Mouse (Mus musculus): ENCODE measurements around the gene Emc6. TPM values are rescaled to one million over a fixed set of nuclear protein-coding genes. Genes with fewer than 3 reads are reported as not detected.

Emc6 gene
- polyA plus RNA-seq, 1 experiment from 2014 or later = 132 TPM

DNA sequence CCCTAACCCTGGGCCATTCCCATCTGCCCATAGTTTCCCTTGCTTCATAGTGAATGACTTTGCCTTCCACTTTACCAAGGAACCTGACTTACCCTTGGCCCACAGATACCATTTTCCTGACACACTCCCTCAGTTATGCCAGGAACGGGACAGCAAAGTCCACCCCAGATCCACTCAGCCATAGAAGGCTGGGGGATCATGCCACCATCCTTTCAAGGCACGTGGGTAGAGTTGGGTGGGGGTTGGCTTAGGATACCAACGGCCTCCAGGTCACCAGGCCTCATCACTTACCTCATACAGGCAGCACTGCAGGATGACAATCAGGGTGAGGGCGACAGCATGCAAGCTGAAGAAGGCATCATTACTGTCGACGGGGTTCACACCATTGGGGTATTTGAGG, 10.4 kb upstream of the Emc6 start:
- Histone ChIP-seq H3K9ac (ENCODE audit: low read length) (no peak overlapping the region), H3K4me1 (replicated peaks; ENCODE audit: control insufficient read depth, insufficient read depth) (no peaks in the 10 kb centered on the region), H3K9me3 (ENCODE audit: control insufficient read depth, low read length) (no peaks in the 10 kb centered on the region), H3K4me3 (ENCODE audit: low read depth, low read length) (no peak overlapping the region), H3K27ac (replicated peaks) (no peak overlapping the region), H3K27me3 (ENCODE audit: control insufficient read depth, insufficient read depth, low read length) (no peaks in the 10 kb centered on the region), H3K36me3 (ENCODE audit: control insufficient read depth, insufficient read depth, low read length) (peaks cover 17% of the 10 kb centered on the region), H3K4me2 (replicated peaks; ENCODE audit: low read depth) (no peak overlapping the region)
- no peak for DNase-seq (ENCODE audit: low spot score)
- 85% methylated on average over 6 of the region's 6 CpGs for WGBS
- ATAC-seq (ENCODE audit: low FRiP score, low TSS enrichment) = peak; percentile 4; the same call in 1 of the 2 replicates
- TF ChIP-seq CTCF (IDR thresholded peaks at IDR 0.05; ENCODE audit: low read depth) (no peak), EP300 (optimal IDR thresholded peaks at IDR 0.05) (no peak)

DNA sequence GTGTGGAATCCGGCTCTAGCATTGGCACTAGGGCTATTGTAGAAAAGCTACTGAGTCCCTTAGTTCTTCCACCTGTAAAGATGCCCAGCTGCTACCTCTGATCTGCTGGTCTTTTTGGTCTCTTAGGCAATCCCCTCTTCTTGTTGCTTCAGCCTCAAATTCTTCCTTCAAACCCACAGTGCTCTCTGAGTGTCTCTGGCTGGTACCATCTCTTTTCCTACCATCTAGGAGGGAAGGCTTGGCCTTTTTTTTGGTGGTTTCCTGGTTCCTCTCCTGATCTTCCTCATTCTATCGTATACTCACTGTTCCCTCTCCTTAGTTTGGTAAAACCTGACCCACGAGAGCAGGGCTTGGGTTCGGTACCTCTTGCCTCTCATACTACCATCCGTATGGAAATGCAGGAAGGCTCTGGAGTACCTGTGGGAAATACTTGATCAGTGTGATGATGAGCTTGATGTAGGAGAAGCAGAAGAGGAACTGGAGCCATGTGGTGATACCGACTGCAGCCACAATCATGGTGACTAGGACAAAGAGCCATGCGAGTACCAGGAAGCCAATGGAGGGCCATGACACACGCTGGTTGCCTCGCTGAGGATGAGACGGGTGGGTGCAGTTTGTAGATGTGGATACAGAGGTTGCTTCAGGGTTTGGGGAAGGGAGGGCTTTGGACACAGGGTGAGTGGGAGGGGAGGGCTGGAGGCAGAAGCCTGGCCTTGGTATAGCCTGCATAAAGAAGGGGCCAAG, 9.2 kb upstream of the Emc6 start:
- Histone ChIP-seq H3K4me1 (replicated peaks; ENCODE audit: control insufficient read depth, insufficient read depth) (no peaks in the 10 kb centered on the region), H3K9ac (ENCODE audit: low read length) (no peak overlapping the region), H3K36me3 (ENCODE audit: control insufficient read depth, insufficient read depth, low read length) (peaks cover 16% of the 10 kb centered on the region), H3K27me3 (ENCODE audit: control insufficient read depth, insufficient read depth, low read length) (no peaks in the 10 kb centered on the region), H3K4me3 (ENCODE audit: low read depth, low read length) (no peak overlapping the region), H3K9me3 (ENCODE audit: control insufficient read depth, low read length) (no peaks in the 10 kb centered on the region), H3K4me2 (replicated peaks; ENCODE audit: low read depth) (no peak overlapping the region), H3K27ac (replicated peaks) (no peak overlapping the region)
- no peak for TF ChIP-seq CTCF (IDR thresholded peaks at IDR 0.05; ENCODE audit: low read depth)
- no peak for TF ChIP-seq EP300 (optimal IDR thresholded peaks at IDR 0.05)
- ATAC-seq (ENCODE audit: low FRiP score, low TSS enrichment) = no peak
- DNase-seq (ENCODE audit: low spot score) = no peak
- 83% methylated on average over 10 of the region's 10 CpGs for WGBS

DNA sequence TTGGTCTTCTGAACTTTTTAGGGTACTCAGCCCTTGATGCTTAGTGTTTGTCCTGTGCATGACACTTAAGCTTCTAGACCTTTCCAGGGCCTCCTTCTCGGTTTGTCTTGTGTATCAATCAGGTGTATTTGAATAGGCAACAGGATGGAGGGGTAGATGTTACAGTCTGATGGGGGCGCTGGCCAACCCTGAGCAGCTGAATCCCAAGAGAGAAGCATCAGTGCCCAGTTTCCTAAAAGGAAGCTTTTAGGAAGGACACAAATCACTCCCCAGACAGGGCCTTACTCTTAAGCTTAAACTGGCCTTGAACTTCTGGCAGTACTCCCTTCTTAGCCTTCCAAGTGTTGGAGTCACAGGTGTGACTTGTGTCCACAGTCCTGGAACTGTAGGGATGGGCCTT, 1.1 kb upstream of the Emc6 start:
- Histone ChIP-seq H3K4me1 (replicated peaks; ENCODE audit: control insufficient read depth, insufficient read depth) (0 out of 2 replicates have a peak, but pooled peaks cover 3% of the 10 kb centered on the region), H3K4me2 (replicated peaks; ENCODE audit: low read depth) (peak overlapping the region; percentile 53), H3K4me3 (ENCODE audit: low read depth, low read length) (peak overlapping the region; percentile 93), H3K9ac (ENCODE audit: low read length) (peak overlapping the region; percentile 89), H3K27ac (replicated peaks) (peak overlapping the region; percentile 99), H3K27me3 (ENCODE audit: control insufficient read depth, insufficient read depth, low read length) (no peaks in the 10 kb centered on the region), H3K36me3 (ENCODE audit: control insufficient read depth, insufficient read depth, low read length) (peaks cover 5% of the 10 kb centered on the region; the same call in 1 of the 2 replicates), H3K9me3 (ENCODE audit: control insufficient read depth, low read length) (no peaks in the 10 kb centered on the region)
- peak; percentile 21; the same call in 1 of the 2 replicates for ATAC-seq (ENCODE audit: low FRiP score, low TSS enrichment)
- TF ChIP-seq CTCF (IDR thresholded peaks at IDR 0.05; ENCODE audit: low read depth) (peak; percentile 37), EP300 (optimal IDR thresholded peaks at IDR 0.05) (no peak)
- peak; percentile 33 for DNase-seq (ENCODE audit: low spot score)
- WGBS = 0% methylated on average over 2 of the region's 2 CpGs

DNA sequence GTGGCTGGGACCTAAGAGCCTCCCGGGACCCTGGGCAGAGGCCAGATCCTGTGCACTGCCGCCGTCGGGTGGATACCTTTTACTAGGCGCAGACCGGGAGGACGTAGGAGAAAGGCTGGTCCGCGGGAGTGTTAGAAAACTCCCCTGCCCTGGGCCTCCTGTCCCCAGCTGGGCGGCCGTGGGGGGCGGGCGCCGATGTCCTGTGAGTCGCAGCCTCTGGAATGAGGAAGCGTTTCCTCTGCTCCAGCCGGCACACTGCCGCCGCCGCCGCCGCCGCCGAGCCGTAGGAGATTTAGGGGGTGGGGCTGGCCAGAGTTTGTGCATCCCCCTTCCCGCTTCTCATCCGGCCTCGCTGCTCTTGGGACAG, 655 bp upstream of the Emc6 start:
- no peaks in the 10 kb centered on the region for H3K27me3 ChIP-seq (ENCODE audit: control insufficient read depth, insufficient read depth, low read length)
- no peaks in the 10 kb centered on the region for H3K9me3 ChIP-seq (ENCODE audit: control insufficient read depth, low read length)
- peak overlapping the region; percentile 53 for H3K4me2 ChIP-seq (replicated peaks; ENCODE audit: low read depth)
- peaks cover 6% of the 10 kb centered on the region; the same call in 1 of the 2 replicates for H3K4me1 ChIP-seq (replicated peaks; ENCODE audit: control insufficient read depth, insufficient read depth)
- TF ChIP-seq EP300 (optimal IDR thresholded peaks at IDR 0.05) = no peak
- TF ChIP-seq CTCF (IDR thresholded peaks at IDR 0.05; ENCODE audit: low read depth) = no peak
- H3K9ac ChIP-seq (ENCODE audit: low read length) = peak overlapping the region; percentile 89
- peak overlapping the region; percentile 99 for H3K27ac ChIP-seq (replicated peaks)
- peak; percentile 95 for DNase-seq (ENCODE audit: low spot score)
- H3K36me3 ChIP-seq (ENCODE audit: control insufficient read depth, insufficient read depth, low read length) = peaks cover 5% of the 10 kb centered on the region; the same call in 1 of the 2 replicates
- ATAC-seq (ENCODE audit: low FRiP score, low TSS enrichment) = peak; percentile 91
- 0% methylated on average over 27 of the region's 28 CpGs for WGBS
- peak overlapping the region; percentile 93 for H3K4me3 ChIP-seq (ENCODE audit: low read depth, low read length)

DNA sequence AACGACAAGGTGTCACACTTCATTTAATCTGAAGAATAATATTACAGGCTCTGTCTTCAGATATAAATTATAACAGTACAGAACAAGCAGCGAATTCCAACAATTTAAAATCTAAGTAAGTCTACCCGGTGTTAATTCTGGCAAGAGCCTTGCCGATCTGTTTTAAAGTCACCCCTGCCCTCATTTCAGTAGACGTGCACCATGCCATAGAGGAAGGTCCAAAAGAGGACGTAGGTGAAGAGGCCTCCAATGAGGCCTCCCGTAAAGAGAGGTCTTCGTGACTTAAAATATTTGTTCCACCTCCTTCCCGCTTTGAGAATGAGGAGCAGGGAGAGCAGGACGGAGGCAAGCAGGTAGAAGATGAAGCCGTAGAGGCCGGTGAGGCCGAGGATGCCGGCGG, 651 bp downstream of the Emc6 start:
- H3K4me2 ChIP-seq (replicated peaks; ENCODE audit: low read depth) = peak overlapping the region; percentile 85
- peak overlapping the region; percentile 93 for H3K4me3 ChIP-seq (ENCODE audit: low read depth, low read length)
- H3K9me3 ChIP-seq (ENCODE audit: control insufficient read depth, low read length) = no peaks in the 10 kb centered on the region
- H3K27ac ChIP-seq (replicated peaks) = peak overlapping the region; percentile 90
- H3K9ac ChIP-seq (ENCODE audit: low read length) = peak overlapping the region; percentile 94
- ATAC-seq (ENCODE audit: low FRiP score, low TSS enrichment) (no peak), DNase-seq (ENCODE audit: low spot score) (no peak)
- WGBS = 1% methylated on average over 15 of the region's 15 CpGs
- 0 out of 2 replicates have a peak, but pooled peaks cover 2% of the 10 kb centered on the region for H3K36me3 ChIP-seq (ENCODE audit: control insufficient read depth, insufficient read depth, low read length)
- H3K27me3 ChIP-seq (ENCODE audit: control insufficient read depth, insufficient read depth, low read length) = no peaks in the 10 kb centered on the region
- TF ChIP-seq EP300 (optimal IDR thresholded peaks at IDR 0.05) (no peak), CTCF (IDR thresholded peaks at IDR 0.05; ENCODE audit: low read depth) (no peak)
- H3K4me1 ChIP-seq (replicated peaks; ENCODE audit: control insufficient read depth, insufficient read depth) = peaks cover 7% of the 10 kb centered on the region

DNA sequence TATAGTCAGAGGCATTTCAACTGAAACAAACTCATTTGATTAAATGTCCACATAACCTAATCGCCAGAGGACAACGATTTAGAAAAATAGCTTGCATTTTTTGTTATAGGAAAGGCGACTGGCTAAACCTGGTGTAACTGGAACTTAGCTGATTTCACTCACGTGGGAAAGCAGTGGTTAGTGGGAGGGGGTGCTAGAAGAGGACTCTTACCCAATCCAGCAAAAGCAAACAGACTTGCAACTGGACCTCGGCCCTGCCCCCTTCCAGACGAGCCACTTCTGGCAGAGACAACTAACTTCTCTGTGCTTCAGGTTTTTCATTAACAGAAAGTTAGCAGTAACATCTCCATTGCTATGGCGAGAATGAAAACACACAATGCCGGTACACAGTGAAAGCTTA, 1.2 kb downstream of the Emc6 start:
- no peaks in the 10 kb centered on the region for H3K27me3 ChIP-seq (ENCODE audit: control insufficient read depth, insufficient read depth, low read length)
- DNase-seq (ENCODE audit: low spot score) (peak; percentile 79), ATAC-seq (ENCODE audit: low FRiP score, low TSS enrichment) (no peak)
- H3K27ac ChIP-seq (replicated peaks) = 0 out of 2 replicates have a peak overlapping the region, but pooled peaks have one; percentile 56
- peak overlapping the region; percentile 94 for H3K9ac ChIP-seq (ENCODE audit: low read length)
- TF ChIP-seq CTCF (IDR thresholded peaks at IDR 0.05; ENCODE audit: low read depth) (no peak), EP300 (optimal IDR thresholded peaks at IDR 0.05) (no peak)
- H3K36me3 ChIP-seq (ENCODE audit: control insufficient read depth, insufficient read depth, low read length) = 0 out of 2 replicates have a peak, but pooled peaks cover 2% of the 10 kb centered on the region
- 25% methylated on average over 8 of the region's 8 CpGs for WGBS
- no peaks in the 10 kb centered on the region for H3K9me3 ChIP-seq (ENCODE audit: control insufficient read depth, low read length)
- H3K4me1 ChIP-seq (replicated peaks; ENCODE audit: control insufficient read depth, insufficient read depth) = peaks cover 7% of the 10 kb centered on the region
- H3K4me3 ChIP-seq (ENCODE audit: low read depth, low read length) = peak overlapping the region; percentile 93
- H3K4me2 ChIP-seq (replicated peaks; ENCODE audit: low read depth) = peak overlapping the region; percentile 85
